Mouse (Mus musculus) frontal cortex, adult (tissue): Measurements from ENCODE around the gene Car2.

ENCODE experiments used
- ATAC-seq: cut with Nextera tagmentation; 2 replicates; pipeline ENCODE4 v1.9.2; 2017; ENCODE audit warnings: mild to moderate bottlenecking, moderate library complexity, mixed read lengths; ENCODE audit not compliant: low TSS enrichment

Gene Car2

DNA sequence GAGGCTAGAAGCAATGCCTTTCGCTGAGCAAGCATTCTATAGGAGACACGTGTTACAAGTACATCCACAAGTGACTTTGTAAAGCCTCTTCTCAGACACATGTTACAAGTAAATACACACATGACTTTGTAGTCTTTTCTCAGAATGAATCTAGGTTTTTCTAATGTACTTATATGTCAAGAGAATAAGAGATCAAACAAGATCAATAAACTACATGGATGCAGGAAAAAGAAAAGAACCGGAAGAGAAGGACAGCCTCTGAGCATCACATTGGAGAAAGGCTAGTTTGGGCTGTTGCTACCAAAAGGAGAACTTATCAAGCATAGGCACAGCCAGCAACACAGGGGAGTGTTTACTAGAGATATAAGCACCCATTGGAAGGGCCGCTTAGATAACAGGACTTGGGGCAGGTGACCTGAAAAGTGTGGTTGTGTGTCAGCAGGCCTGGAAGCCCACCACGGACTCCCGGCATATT is 7.3 kb upstream of the Car2 start:
- no peak for ATAC-seq

DNA sequence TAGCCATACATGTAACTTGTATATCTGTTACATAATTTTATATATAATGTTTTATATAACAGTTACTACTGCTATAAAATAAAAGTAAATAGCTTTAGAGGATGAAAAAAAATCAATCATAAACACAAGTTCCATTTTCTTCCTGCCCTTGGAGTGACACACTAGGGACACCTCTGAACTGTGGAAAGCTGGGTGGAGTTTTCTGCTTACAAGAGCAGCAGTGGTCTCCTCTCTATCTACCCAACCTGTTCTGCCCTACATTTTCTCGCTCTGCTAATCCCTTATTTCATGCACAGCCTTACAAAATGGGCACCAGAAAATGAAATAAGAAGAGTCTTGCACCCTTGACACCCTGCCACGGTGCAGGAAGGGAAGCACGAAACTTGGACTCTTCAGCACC is 6.8 kb upstream of the Car2 start:
- no peak for ATAC-seq

DNA sequence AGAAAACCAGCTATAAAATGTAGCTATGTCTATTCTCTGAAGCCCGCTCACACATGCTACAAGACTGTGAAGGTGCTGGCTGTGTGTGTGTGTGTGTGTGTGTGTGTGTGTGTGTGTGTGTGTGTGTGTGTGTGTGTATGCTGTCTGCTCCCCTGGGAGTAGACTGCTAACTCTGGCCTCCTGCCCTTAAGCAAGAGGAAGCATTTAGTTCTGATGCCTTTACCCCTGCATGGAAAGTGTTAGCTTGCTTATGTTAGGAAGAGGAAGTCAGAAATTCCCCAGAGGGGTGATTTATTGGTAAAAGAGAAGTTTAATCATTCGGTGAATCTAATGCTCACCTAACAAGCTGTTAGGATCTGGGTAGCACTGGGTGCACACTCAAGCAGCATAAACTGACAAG is 5.8 kb upstream of the Car2 start:
- no peak for ATAC-seq

DNA sequence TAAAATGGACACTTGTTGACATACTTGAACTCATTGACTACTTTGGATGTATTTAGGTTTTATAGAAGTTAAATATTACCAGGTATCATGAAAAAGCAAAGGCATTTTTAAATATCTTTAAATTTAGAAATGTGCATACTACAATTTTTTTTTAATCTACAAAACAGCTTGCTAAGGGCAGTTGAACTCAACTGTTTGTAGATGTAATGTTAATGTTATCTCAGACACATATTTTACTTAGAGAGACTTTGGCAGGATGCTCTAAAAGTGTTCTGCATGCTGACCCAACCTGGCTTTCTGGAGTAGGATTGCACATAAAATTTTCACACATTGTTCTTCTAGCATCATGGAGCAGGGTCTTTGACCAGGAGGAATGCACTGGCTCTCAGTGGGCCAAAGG is 4.1 kb upstream of the Car2 start:
- no peak for ATAC-seq

DNA sequence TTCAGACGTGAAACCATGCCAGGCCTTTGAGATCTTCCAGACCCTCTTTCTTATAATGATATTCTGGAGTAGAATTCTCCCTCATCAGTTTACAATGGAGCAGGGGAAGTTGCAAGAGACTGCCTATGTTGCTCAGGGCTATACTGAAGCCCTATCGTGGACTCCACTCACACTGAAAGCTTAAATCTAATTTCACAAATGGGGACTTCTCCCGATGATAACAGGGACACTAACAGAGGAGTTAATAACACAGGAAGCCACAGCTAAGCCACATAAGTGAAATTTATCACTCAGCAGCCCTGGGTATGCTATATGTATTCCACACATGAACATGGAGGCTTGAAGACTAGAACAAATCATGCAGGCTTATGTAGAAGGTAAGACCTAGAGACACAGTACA is 3.3 kb upstream of the Car2 start:
- ATAC-seq = no peak

DNA sequence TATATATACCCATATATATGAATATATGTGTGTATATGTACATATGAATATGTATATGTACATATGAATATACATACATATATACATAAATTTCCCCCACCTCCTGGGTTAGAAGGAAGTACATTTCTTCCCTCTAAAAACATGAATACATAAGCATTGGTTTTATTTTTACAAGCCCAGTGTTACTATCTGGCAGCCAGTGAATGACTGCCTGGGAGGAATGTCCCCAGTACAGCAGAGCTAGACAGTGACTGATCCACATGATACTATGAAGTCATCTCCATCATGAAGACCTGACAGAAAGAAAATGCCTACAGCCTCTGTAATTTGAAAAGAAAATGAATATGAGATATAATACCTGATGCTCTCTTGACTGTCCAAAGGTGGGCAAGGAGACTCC is 1.2 kb upstream of the Car2 start:
- no peak for ATAC-seq

DNA sequence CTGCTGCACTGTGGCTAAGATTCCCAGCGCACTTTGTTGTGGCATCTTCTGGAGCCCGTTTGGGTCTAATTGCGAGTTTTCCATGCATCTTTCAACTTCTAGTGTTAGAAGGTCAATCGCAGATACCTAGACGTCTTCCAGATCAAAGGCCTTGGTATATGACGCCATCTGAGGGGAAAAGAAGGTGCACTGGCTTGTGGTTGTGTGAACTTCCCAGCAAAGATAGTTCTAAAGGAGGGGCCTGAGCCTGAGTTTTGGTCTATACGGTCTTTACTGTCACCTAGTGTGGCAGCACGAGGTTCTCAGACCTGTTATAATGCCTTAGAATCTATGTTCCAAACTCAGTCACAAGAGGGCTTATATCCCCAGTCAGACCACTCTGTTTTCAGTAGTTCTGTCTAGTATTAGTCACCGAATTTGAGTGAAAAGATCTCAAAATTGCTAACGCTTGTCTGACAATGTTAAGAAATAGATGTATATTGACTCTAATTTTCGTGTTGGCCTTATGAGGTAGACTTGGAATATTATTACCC is 1.1 kb downstream of the Car2 start:
- no peak for ATAC-seq

DNA sequence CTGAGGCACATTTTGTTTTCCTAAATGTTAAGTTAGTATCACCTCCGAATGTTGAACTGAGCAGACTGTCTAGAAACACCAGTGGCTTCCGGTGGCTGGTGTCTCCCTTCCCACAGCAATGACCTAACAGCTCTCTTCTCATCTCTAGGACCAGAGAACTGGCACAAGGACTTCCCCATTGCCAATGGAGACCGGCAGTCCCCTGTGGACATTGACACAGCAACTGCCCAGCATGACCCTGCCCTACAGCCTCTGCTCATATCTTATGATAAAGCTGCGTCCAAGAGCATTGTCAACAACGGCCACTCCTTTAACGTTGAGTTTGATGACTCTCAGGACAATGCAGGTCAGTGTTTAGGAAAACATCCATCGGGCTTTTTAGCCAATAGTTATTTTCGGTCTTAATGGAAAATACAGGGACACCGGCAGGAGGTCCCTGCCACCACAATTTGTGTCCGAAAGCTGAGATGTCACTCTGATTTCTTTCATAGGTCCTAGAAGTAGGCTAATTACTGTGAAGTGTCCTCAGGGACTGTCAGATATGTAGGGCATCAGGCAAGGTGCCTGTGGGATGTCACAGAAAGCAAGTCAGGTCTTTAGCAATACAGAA is 1.7 kb downstream of the Car2 start:
- no peak for ATAC-seq

DNA sequence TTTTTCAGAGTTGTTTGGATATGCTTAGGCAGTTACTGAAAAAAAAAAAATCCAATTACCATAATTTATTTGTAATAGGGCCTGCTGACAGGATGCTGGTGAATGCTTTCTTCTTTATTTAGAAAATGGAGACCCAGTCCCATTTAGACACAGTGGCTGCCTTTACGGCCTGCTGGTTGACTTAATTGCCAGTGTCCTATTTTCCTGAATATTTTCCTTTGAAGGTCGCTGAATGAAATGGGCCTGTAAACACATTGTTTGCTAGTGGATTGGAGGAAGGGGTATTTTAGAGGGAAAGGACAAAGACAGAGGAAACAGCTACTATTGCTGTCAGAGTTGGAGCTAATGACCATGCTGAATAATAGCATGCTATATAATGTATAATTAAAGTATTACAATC is 2.5 kb downstream of the Car2 start:
- no peak for ATAC-seq

DNA sequence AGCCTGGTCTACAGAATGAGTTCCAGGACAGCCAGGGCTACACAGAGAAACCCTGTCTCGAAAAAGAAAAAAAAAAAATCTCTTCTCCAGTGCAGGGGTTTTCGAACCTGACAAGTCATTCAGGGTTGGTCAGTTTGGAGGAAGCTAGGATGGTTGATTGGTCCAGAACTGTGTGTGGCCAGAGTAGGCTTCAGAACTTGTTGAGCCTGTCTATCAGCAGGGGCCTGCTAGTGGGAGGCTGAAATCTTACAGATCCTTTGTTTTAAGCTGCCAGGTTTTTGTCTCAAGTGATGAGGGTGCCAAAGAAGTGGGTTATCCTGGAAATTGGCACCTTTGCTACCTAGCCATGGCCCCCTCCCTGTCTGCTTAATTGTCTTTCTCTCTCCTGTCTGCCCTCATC is 3.0 kb downstream of the Car2 start:
- no peak for ATAC-seq

DNA sequence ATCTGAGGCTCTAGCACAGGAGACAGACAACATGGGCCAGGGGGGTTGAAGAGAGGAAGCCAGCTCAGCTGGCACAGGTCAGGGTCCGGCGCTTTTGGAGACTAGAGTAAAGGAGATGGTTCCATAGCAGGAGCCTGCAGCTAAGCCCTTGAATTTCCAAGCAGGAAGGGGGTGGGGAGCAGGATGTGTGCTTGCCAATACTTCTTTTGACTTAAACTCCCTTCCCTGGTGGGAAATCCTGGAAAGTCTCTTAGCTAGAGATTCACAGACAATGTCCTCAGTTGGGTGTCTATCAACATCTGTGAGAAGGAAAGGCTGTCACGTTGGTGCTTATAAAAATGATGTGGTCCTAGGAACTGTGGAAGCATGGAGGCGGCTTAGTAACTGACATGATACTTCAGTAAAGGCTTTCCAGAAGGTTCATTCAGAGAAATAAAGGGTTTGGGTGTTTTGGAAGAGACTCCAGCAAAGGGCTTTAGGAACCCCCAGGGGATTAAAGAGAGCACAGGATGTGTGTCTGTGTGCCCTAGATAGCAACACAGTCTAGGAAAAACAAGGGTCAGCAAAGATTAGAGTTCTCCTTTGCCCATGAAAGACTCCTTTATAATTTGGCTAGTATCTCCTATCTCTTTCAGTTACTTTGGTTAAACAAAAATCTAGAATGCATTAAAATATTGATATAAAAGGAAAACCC is 3.8 kb downstream of the Car2 start:
- no peak for ATAC-seq

DNA sequence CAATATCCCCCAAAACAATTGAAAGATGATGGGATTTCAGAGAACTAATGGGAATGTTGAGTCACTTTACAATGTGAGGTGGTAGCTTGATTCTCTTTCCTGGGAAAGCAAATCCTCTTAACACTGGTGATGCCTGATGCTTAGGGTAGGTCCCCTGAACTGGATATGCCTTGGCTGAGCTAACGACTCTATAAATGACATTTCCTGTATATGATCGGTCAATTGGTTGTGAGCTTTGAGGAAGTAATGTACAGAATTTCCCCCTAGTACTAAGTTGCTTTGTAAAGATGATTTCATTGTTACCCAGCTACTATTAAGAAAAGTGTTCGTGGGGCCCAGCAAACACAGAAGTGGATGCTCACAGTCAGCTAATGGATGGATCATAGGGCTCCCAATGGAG is 6.9 kb downstream of the Car2 start:
- ATAC-seq = no peak

DNA sequence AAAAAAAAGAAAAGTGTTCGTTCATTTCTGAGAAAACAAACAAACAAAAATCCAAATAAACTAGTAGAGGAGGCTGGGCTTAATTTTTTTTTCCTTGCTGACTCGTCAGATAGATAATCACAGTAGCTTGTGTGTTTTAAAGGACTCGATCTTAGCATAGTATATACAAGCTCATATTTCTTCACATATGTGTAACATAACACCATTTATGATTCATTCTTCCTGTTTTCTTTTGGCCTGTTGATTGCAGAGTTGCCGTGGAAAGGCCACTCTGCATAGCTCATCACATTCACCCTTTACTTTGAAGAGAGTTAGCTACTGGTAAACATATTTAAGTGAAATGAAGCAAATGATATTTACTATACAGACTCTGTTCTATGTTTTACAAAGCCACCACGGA is 7.6 kb downstream of the Car2 start:
- ATAC-seq = no peak

DNA sequence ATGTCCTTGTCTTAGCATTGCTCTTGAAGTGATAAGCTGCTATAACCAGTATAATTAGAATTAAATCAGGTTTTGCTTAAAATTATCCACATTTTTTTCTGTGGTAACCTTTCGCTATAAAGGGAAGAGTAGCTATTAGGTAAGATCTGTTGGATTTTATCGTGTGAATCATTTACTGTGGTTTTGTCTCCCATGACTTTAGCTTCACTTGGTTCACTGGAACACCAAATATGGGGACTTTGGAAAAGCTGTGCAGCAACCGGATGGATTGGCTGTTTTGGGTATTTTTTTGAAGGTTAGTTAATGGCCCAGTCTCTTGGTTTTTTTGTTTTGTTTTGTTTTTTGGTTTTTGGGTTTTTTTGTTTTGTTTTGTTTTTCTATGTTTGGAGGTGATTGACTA is 9.3 kb downstream of the Car2 start:
- ATAC-seq = no peak

DNA sequence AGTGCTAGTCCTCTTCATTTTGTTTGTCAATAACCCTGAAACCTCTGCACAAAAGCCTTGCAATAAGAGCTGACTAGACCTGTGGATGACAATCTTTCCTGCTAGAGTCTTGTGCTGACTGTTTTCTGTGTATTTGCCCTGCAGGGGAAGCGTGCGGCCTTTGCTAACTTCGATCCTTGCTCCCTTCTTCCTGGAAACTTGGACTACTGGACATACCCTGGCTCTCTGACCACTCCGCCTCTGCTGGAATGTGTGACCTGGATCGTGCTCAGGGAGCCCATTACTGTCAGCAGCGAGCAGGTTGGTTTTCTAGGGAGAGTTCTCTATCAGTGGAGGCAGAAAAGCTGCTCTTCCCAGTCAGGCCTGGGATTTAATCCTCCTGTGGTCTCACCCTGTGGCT is 11.7 kb downstream of the Car2 start:
- no peak for ATAC-seq

DNA sequence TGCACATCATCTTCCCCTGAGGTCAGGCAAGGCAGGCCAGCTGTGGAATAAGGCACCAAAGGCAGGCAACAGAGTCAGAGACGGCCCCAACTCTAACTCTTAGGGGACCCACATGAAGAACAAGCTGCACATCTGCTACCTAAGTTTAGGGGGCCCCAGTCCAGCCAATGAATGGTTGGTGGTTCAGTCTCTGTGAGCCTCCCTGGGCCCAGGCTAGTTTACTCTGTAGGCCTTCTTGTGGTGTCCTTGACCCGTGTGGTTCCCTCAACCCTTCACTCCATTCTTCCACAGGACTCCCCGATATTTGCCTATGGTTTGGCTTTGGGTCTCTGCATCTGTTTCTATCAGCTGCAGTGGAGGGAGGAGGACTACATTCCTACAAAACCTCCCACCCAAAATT is 17.3 kb downstream of the Car2 start:
- ATAC-seq = no peak

DNA sequence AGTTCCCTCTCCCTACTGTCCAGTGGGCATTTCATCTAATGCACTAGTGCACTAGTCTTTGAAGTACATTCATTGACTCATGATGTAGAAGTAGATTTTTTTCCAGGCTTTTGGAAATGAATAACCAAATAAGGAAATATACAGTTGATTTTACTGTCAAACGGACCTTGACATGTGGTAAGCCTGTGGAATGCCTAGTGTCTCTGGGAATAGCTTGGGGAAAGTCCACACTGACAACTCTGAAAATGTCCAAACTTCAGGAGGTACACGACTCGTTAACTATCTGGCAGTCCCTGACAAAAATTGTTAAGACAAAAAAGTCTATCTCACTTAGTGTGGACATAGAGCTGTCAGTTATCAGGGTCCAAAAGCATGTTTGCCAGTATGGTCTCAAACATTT is 18.1 kb downstream of the Car2 start:
- no peak for ATAC-seq

DNA sequence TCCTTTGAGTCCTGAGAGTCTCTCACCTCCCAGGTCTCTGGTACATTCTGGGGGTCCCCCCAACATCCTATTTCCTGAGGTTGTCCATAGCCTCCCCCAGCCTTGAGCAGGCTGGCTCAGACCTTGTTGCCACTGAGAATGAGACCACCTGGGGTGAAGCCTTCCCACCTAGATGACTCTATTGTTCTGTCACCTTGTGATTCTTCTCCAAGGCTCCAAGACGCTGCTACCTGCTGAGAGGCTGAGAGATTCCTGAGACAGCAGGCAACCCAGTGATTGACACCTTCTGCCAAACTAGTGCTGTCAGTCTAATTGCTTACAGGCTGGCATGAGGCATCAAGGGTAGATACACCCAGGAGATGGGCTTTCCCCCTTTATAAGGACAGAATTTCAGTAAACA is 21.2 kb downstream of the Car2 start:
- ATAC-seq = no peak

DNA sequence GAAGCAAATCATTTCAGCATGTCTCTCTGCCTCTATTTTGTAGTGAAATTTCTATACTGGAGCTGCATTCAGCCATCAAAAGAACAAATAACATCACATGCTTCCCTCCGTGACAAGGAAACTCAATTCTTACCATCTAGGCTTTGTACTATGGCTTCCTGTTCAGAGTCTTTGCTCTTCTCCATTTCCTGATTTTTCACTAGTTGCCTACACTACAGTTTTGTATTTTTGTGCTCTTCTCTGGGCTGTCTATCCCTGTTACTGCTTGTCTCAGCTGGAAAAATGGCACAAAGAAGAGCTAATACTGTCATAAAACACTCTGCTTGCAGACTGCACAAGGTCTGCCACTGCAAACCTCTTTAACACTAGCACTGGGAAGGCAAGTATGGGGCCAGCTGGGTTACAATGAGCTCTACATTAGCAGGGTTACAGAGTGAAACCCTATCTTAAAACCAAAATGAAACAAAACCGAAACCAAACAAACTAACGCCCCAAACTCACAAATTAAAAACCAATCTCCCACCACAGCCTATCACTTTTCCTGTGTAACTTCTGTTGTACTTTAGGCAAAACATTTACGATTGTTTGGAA is 26.0 kb downstream of the Car2 start:
- ATAC-seq = no peak

DNA sequence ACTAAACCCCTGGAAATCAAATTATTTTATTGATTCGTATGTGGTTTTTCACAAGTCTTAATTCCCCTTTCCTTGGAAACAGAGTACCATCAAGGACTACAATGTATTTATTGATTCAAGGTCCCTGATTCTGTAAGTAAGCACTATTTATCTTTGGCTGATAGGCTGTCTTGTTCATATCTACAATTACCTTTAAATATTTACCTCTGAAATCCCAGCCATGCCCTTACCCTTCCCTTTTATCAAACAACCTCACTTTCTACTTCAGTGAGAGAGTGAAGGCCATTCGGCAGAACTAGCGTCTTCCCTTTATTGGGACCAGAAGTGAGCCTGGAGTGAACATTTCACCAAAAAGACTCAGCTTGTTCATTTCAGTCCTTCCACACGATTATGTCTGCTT is 27.7 kb downstream of the Car2 start:
- ATAC-seq = no peak

DNA sequence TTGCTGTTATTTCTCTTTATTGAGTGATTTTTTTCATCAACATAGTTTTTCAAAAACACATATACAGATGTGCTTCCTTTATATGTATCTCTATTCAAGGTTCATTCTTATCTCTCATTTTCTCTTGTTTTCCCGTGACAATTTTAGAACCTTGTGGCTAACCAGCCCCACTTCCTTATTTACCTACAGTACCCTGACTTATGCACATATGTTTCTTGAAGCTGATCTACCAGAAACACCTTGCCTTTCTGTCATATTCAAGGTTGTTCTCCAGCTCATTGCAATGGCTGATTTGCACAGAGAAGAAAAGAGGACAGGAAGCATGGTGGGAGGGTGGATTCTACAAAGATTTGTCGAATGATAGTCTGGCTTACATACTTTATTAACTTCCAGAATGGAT is 29.3 kb downstream of the Car2 start:
- no peak for ATAC-seq

DNA sequence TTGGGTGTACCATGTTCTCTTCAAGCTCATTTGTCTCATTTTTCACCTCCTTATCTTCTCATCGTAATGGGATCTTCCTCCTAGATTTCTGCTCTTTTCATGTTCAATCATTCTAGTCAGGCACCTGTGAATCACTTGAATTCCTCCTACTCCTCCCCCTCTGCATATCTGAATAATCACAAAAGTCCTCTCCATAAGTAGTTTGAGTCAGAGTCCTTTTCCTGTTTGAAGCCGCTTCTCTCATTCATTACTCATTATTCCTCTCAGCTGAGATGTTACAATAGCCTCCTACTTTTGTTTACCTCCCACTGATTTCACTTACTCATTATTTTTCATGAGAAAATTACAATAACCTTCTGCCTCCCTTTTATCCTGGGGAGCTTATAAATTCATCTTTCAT is 31.2 kb downstream of the Car2 start:
- ATAC-seq = no peak

DNA sequence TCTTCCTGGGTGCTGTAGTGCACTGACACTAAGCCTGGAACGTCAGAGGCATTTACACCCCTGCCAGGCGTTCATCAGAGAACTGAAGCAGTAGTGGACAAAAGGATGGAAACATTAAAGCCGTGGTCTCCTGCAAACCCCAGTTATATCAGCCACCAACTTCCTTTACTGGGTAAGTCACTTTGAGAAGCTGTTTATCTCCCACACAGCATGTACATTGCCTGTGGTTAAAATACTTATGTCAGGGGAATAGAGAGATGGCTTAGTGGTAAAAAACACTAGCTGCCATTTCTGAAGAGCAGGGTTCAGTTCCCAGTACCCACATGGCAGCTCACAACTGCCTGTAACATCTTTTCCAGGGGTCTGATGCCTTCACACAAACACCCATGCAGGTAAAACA is 58.6 kb downstream of the Car2 start:
- ATAC-seq = no peak
